Mouse (Mus musculus) midbrain, embryonic 14.5 days (tissue): ENCODE measurements at regions not wholly inside any gene's neighbourhood (a gene's known extent, or its start where the extent isn't known, plus 50 kb on each side); places are given as distances from the start of the nearest gene placed in this dataset.

Experiments
- ATAC-seq: fragments of 200-750 bp; cut with Nextera tagmentation; 2 replicates; pipeline ENCODE4 v1.8.0; 2017; ENCODE audit warnings: moderate number of reproducible peaks, moderate library complexity; ENCODE audit not compliant: low FRiP score, low TSS enrichment
- DNase-seq: peaks from one replicate; pipeline ENCODE4 v3.0.0-alpha.2; 2015
- H3K27ac ChIP-seq: fragments of 300-500 bp; sonication (generic); replicated peaks from 2 replicates; pipeline ENCODE4 v1.5.1; 2014; ENCODE audit warnings: mild to moderate bottlenecking, low read depth, low read length, moderate library complexity
- H3K27me3 ChIP-seq: fragments of 300-500 bp; sonication (generic); 2 replicates; pipeline ENCODE4 v1.6.1; 2014; ENCODE audit warnings: low read length, control low read depth, mixed read lengths; ENCODE audit not compliant: control insufficient read depth, insufficient read depth
- H3K36me3 ChIP-seq: fragments of 300-500 bp; sonication (generic); 2 replicates; pipeline ENCODE4 v1.6.1; 2014; ENCODE audit warnings: low read length, control low read depth; ENCODE audit not compliant: control insufficient read depth, insufficient read depth
- H3K4me1 ChIP-seq: fragments of 300-500 bp; sonication (generic); 2 replicates; pipeline ENCODE4 v1.6.1; 2014; ENCODE audit warnings: mild to moderate bottlenecking, antibody characterized with exemption, low read length, control low read depth; ENCODE audit not compliant: control insufficient read depth, insufficient read depth
- H3K4me2 ChIP-seq: fragments of 300-500 bp; sonication (generic); 2 replicates; pipeline ENCODE4 v1.6.1; 2014; ENCODE audit warnings: mild to moderate bottlenecking, low read length, moderate library complexity
- H3K4me3 ChIP-seq: fragments of 300-500 bp; sonication (generic); replicated peaks from 2 replicates; pipeline ENCODE4 v1.5.1; 2014; ENCODE audit warnings: low read depth, low read length
- H3K9ac ChIP-seq: fragments of 300-500 bp; sonication (generic); replicated peaks from 2 replicates; pipeline ENCODE4 v1.6.1; 2014; ENCODE audit warnings: mild to moderate bottlenecking, low read length, moderate library complexity
- H3K9me3 ChIP-seq: fragments of 300-500 bp; sonication (generic); 2 replicates; pipeline ENCODE4 v1.6.1; 2016; ENCODE audit warnings: low read length, control low read depth, mixed read lengths; ENCODE audit not compliant: control insufficient read depth
- WGBS: fragments of 180-500 bp; shearing (Covaris S2); extraction: QIAGEN DNeasy Blood & Tissue Kit; methylation state at CpG from one replicate; pipeline ENCODE4 v1.1.7; 2014; 5-methylcytosine and 5-hydroxymethylcytosine counted together

- Histone ChIP-seq H3K4me1 (peaks cover 10% of the 10 kb centered on the region), H3K27me3 (no peaks in the 10 kb centered on the region), H3K4me2 (no peak overlapping the region), H3K9me3 (no peaks in the 10 kb centered on the region), H3K9ac (no peak overlapping the region), H3K27ac (no peak overlapping the region; the same call in 1 of the 2 replicates), H3K4me3 (no peak overlapping the region), H3K36me3 (no peaks in the 10 kb centered on the region)
- DNase-seq = peak; percentile 69
- no peak for ATAC-seq
- WGBS = 37% methylated on average over 12 of the region's 12 CpGs
Observed at GRCm38 (mm10) chr8:125619336-125619906, 49.8 kb upstream of the Sipa1l2 start.
